Mouse (Mus musculus) stomach, embryonic 16.5 days (tissue): ENCODE data around the gene Med20. TPM values are rescaled to one million over a fixed set of nuclear protein-coding genes. Genes with fewer than 3 reads are reported as not detected.
A peak's percentile ranks its signal among the peaks of the same experiment; 100 is the strongest.

ENCODE experiments used
- ATAC-seq: fragments of 200-750 bp; cut with Nextera tagmentation; 2 replicates; pipeline ENCODE4 v1.8.0; 2017; ENCODE audit warnings: moderate number of reproducible peaks, moderate TSS enrichment; ENCODE audit not compliant: insufficient read depth, low FRiP score
- H3K27ac ChIP-seq: fragments of 300-500 bp; sonication (generic); 2 replicates; pipeline ENCODE4 v1.5.1; 2014; ENCODE audit warnings: low read length
- H3K27me3 ChIP-seq: fragments of 300-500 bp; sonication (generic); 2 replicates; pipeline ENCODE4 v1.6.1; 2014; ENCODE audit warnings: low read length, control low read depth, mixed read lengths; ENCODE audit not compliant: control insufficient read depth, insufficient read depth
- H3K36me3 ChIP-seq: fragments of 300-500 bp; sonication (generic); 2 replicates; pipeline ENCODE4 v1.6.1; 2014; ENCODE audit warnings: low read length; ENCODE audit not compliant: control insufficient read depth, insufficient read depth
- H3K4me1 ChIP-seq: fragments of 300-500 bp; sonication (generic); 2 replicates; pipeline ENCODE4 v1.6.1; 2014; ENCODE audit warnings: low read length, control low read depth, mixed read lengths; ENCODE audit not compliant: control insufficient read depth, insufficient read depth
- H3K4me2 ChIP-seq: fragments of 300-500 bp; sonication (generic); 2 replicates; pipeline ENCODE4 v1.6.1; 2014; ENCODE audit warnings: low read depth, low read length, mixed read lengths
- H3K4me3 ChIP-seq: fragments of 300-500 bp; sonication (generic); replicated peaks from 2 replicates; pipeline ENCODE4 v1.5.1; 2014; ENCODE audit warnings: mild to moderate bottlenecking, low read length
- H3K9ac ChIP-seq: fragments of 300-500 bp; sonication (generic); 2 replicates; pipeline ENCODE4 v1.6.1; 2014; ENCODE audit warnings: low read length
- H3K9me3 ChIP-seq: fragments of 300-500 bp; sonication (generic); replicated peaks from 2 replicates; pipeline ENCODE4 v1.6.1; 2016; ENCODE audit warnings: low read length, control low read depth; ENCODE audit not compliant: control insufficient read depth
- WGBS: fragments of 180-500 bp; shearing (Covaris S2); extraction: QIAGEN DNeasy Blood & Tissue Kit; methylation state at CpG from one replicate; pipeline ENCODE4 v1.1.7; 2014; 5-methylcytosine and 5-hydroxymethylcytosine counted together
- polyA plus RNA-seq: library from polyadenylated mRNA; unstranded; fragments of >200 nt; fragmentation: Nextera tagmentation; extraction: Ambion mirVana; gene quantifications from 2 replicates; pipeline ENCODE4 v1.2.1, GENCODE M21; 2015

The Med20 gene
- polyA plus RNA-seq, 1 experiment from 2014 or later = 40.7 TPM

- 68% methylated on average over 8 of the region's 8 CpGs for WGBS
- Histone ChIP-seq H3K27ac (no peak overlapping the region), H3K36me3 (no peaks in the 10 kb centered on the region), H3K4me1 (no peaks in the 10 kb centered on the region), H3K9ac (no peak overlapping the region), H3K4me3 (no peak overlapping the region), H3K4me2 (no peak overlapping the region), H3K9me3 (no peaks in the 10 kb centered on the region), H3K27me3 (no peaks in the 10 kb centered on the region)
- no peak for ATAC-seq
These were observed 37.4 kb upstream of the Med20 start for GRCm38 (mm10) chr17:47574028-47574427.

- ATAC-seq = no peak
- no peak overlapping the region for H3K27ac ChIP-seq
- no peaks in the 10 kb centered on the region for H3K9me3 ChIP-seq
- H3K27me3 ChIP-seq = no peaks in the 10 kb centered on the region
- no peak overlapping the region for H3K4me2 ChIP-seq
- no peaks in the 10 kb centered on the region for H3K36me3 ChIP-seq
- WGBS = 64% methylated on average over 11 of the region's 11 CpGs
- H3K4me1 ChIP-seq = no peaks in the 10 kb centered on the region
- H3K9ac ChIP-seq = no peak overlapping the region
- no peak overlapping the region for H3K4me3 ChIP-seq
These were observed 36.6 kb upstream of the Med20 start for GRCm38 (mm10) chr17:47574830-47575229.

- Histone ChIP-seq H3K27ac (no peak overlapping the region), H3K4me2 (no peak overlapping the region), H3K9me3 (no peaks in the 10 kb centered on the region), H3K36me3 (no peaks in the 10 kb centered on the region), H3K27me3 (no peaks in the 10 kb centered on the region), H3K4me1 (no peaks in the 10 kb centered on the region), H3K4me3 (no peak overlapping the region), H3K9ac (no peak overlapping the region)
- no peak for ATAC-seq
- WGBS = 76% methylated on average over 6 of the region's 6 CpGs
These were observed 32.7 kb upstream of the Med20 start for GRCm38 (mm10) chr17:47578655-47579054.

- Histone ChIP-seq H3K9me3 (no peaks in the 10 kb centered on the region), H3K4me1 (no peaks in the 10 kb centered on the region), H3K4me3 (no peak overlapping the region), H3K4me2 (no peak overlapping the region), H3K9ac (no peak overlapping the region), H3K27ac (no peak overlapping the region), H3K36me3 (no peaks in the 10 kb centered on the region), H3K27me3 (no peaks in the 10 kb centered on the region)
- 87% methylated on average over 4 of the region's 4 CpGs for WGBS
- ATAC-seq = no peak
These were observed 30.4 kb upstream of the Med20 start for GRCm38 (mm10) chr17:47580962-47581361.

GRCm38 (mm10) chr17:47588517-47588916, 22.9 kb upstream of the Med20 start:
- Histone ChIP-seq H3K4me3 (no peak overlapping the region), H3K27ac (no peak overlapping the region), H3K9me3 (no peaks in the 10 kb centered on the region), H3K4me2 (no peak overlapping the region), H3K9ac (no peak overlapping the region), H3K4me1 (peaks cover 6% of the 10 kb centered on the region; the same call in 1 of the 2 replicates), H3K36me3 (no peaks in the 10 kb centered on the region), H3K27me3 (no peaks in the 10 kb centered on the region)
- 84% methylated on average over 8 of the region's 8 CpGs for WGBS
- no peak for ATAC-seq

GRCm38 (mm10) chr17:47591073-47591472, 20.3 kb upstream of the Med20 start:
- Histone ChIP-seq H3K9ac (no peak overlapping the region), H3K9me3 (no peaks in the 10 kb centered on the region), H3K27ac (no peak overlapping the region), H3K4me1 (peaks cover 13% of the 10 kb centered on the region), H3K4me3 (no peak overlapping the region), H3K4me2 (no peak overlapping the region), H3K27me3 (no peaks in the 10 kb centered on the region), H3K36me3 (no peaks in the 10 kb centered on the region)
- ATAC-seq = no peak
- WGBS = 71% methylated on average over 3 of the region's 3 CpGs

- peak overlapping the region; percentile 85 for H3K9ac ChIP-seq
- peak overlapping the region; percentile 74 for H3K4me2 ChIP-seq
- peak overlapping the region; percentile 99 for H3K27ac ChIP-seq
- peak; percentile 89 for ATAC-seq
- peaks cover 7% of the 10 kb centered on the region; the same call in 1 of the 2 replicates for H3K36me3 ChIP-seq
- H3K4me1 ChIP-seq = peaks cover 33% of the 10 kb centered on the region
- H3K4me3 ChIP-seq = peak overlapping the region; percentile 81
- H3K27me3 ChIP-seq = no peaks in the 10 kb centered on the region
- H3K9me3 ChIP-seq = no peaks in the 10 kb centered on the region
- WGBS = under 1% methylated on average over 63 of the region's 63 CpGs
These were observed 18.0 kb upstream of the Med20 start for GRCm38 (mm10) chr17:47593215-47593853.

GRCm38 (mm10) chr17:47593854-47594182, 17.6 kb upstream of the Med20 start:
- Histone ChIP-seq H3K36me3 (peaks cover 11% of the 10 kb centered on the region; the same call in 1 of the 2 replicates), H3K27me3 (no peaks in the 10 kb centered on the region), H3K9me3 (no peaks in the 10 kb centered on the region), H3K4me1 (peaks cover 38% of the 10 kb centered on the region), H3K27ac (peak overlapping the region; percentile 99), H3K9ac (peak overlapping the region; percentile 85), H3K4me3 (peak overlapping the region; percentile 81), H3K4me2 (peak overlapping the region; percentile 74)
- under 1% methylated on average over 13 of the region's 13 CpGs for WGBS
- no peak for ATAC-seq

GRCm38 (mm10) chr17:47594183-47594968, 17.0 kb upstream of the Med20 start:
- ATAC-seq = no peak
- under 1% methylated on average over 43 of the region's 43 CpGs for WGBS
- Histone ChIP-seq H3K9me3 (no peaks in the 10 kb centered on the region), H3K4me1 (peaks cover 38% of the 10 kb centered on the region), H3K9ac (peak overlapping the region; percentile 85), H3K36me3 (peaks cover 11% of the 10 kb centered on the region; the same call in 1 of the 2 replicates), H3K27ac (peak overlapping the region; percentile 99), H3K4me3 (peak overlapping the region; percentile 81), H3K4me2 (peak overlapping the region; percentile 74), H3K27me3 (no peaks in the 10 kb centered on the region)
